Mouse (Mus musculus) adrenal gland, adult 8-10 months (tissue): ENCODE measurements around the gene Proser2. TPM values are rescaled to one million over a fixed set of nuclear protein-coding genes. Genes with fewer than 3 reads are reported as not detected.
A peak's percentile ranks its signal among the peaks of the same experiment; 100 is the strongest.

Experiments
- DNase-seq: peaks from one replicate; pipeline ENCODE4 v3.0.0; 2022
- total RNA-seq, 4 experiments: library from RNA; stranded (reverse); gene quantifications; 2 replicates each; pipeline ENCODE4 v1.2.4; 2022

Proser2 gene
- 10 to 100 TPM; 15.6 to 19.0 (median 17.1) TPM for total RNA-seq

GRCm38 (mm10) chr2:6129555-6130355, at the start of gene Proser2:
TSS of gene Proser2 (minus strand) at chr2:6130211.
- DNase-seq, result peak; percentile 82

GRCm38 (mm10) chr2:6179749-6180117, 49.7 kb upstream of the Proser2 start:
- no peak for DNase-seq

GRCm38 (mm10) chr2:6178901-6179748, 49.1 kb upstream of the Proser2 start:
- no peak for DNase-seq

- no peak for DNase-seq
Measured at GRCm38 (mm10) chr2:6173013-6173412, 43.0 kb upstream of the Proser2 start.

GRCm38 (mm10) chr2:6168560-6168959, 38.5 kb upstream of the Proser2 start:
- no peak for DNase-seq

GRCm38 (mm10) chr2:6167843-6168558, 38.0 kb upstream of the Proser2 start:
- DNase-seq, result peak; percentile 39

- DNase-seq, result no peak
Measured at GRCm38 (mm10) chr2:6165771-6166170, 35.8 kb upstream of the Proser2 start.

GRCm38 (mm10) chr2:6164606-6165290, 34.7 kb upstream of the Proser2 start:
- no peak for DNase-seq

GRCm38 (mm10) chr2:6162366-6163040, 32.5 kb upstream of the Proser2 start:
- DNase-seq, result no peak

GRCm38 (mm10) chr2:6159735-6160134, 29.7 kb upstream of the Proser2 start:
- DNase-seq, result no peak

GRCm38 (mm10) chr2:6159219-6159618, 29.2 kb upstream of the Proser2 start:
- DNase-seq, result no peak

- no peak for DNase-seq
Measured at GRCm38 (mm10) chr2:6157635-6158034, 27.6 kb upstream of the Proser2 start.

- no peak for DNase-seq
Measured at GRCm38 (mm10) chr2:6157208-6157607, 27.2 kb upstream of the Proser2 start.

GRCm38 (mm10) chr2:6149801-6150200, 19.8 kb upstream of the Proser2 start:
- DNase-seq, result no peak

GRCm38 (mm10) chr2:6146901-6147300, 16.9 kb upstream of the Proser2 start:
- no peak for DNase-seq

GRCm38 (mm10) chr2:6146257-6146656, 16.2 kb upstream of the Proser2 start:
- DNase-seq, result no peak

- DNase-seq, result no peak
Measured at GRCm38 (mm10) chr2:6145611-6146010, 15.6 kb upstream of the Proser2 start.

- DNase-seq, result no peak
Measured at GRCm38 (mm10) chr2:6142915-6143654, 13.1 kb upstream of the Proser2 start.

- DNase-seq, result no peak
Measured at GRCm38 (mm10) chr2:6140572-6141161, 10.7 kb upstream of the Proser2 start.

- no peak for DNase-seq
Measured at GRCm38 (mm10) chr2:6133871-6134270, 3.9 kb upstream of the Proser2 start.

- DNase-seq, result no peak
Measured at GRCm38 (mm10) chr2:6128881-6129280, 1.1 kb downstream of the Proser2 start.
